Mouse (Mus musculus): ENCODE data around the gene Tert.

- TF ChIP-seq CTCF (IDR thresholded peaks at IDR 0.05; ENCODE audit: extremely low read depth, insufficient read length, insufficient replicate concordance, low read depth, low read length) (no peak), POLR2A (IDR thresholded peaks at IDR 0.05; ENCODE audit: low read depth, low read length) (no peak)
These were observed 26.5 kb upstream of the Tert start for GRCm38 (mm10) chr13:73600217-73600616.
